Comparison of ENCODE assay signal across 8 mouse cellular contexts in genomic region chr10:61146807-61147156, GRCm38 (mm10). TPM values are rescaled to one million over a fixed set of nuclear protein-coding genes. Genes with fewer than 3 reads are reported as not detected.
DNase-seq lines count a peak whose midpoint lies in the region; ATAC-seq and TF ChIP-seq lines count a peak whose summit lies in the region.

No protein-coding gene starts in this region.

- no peaks in the 10 kb centered on the region for H3K27me3 ChIP-seq in heart, embryonic 12.5 days (replicated peaks)
- no peaks in the 10 kb centered on the region; the same call in 1 of the 2 replicates for H3K27me3 ChIP-seq in liver, embryonic 12.5 days (replicated peaks)
- no peaks in the 10 kb centered on the region for H3K27me3 ChIP-seq in myocyte (ENCODE audit: control insufficient read depth, insufficient read depth, insufficient read length)

- peak overlapping the region; percentile 96 for H3ac ChIP-seq in myocyte (ENCODE audit: control insufficient read depth, insufficient read length)

- H3K36me3 ChIP-seq in heart, embryonic 12.5 days, result 0 out of 2 replicates have a peak, but pooled peaks cover 2% of the 10 kb centered on the region
- no peaks in the 10 kb centered on the region for H3K36me3 ChIP-seq in liver, embryonic 12.5 days
- H3K36me3 ChIP-seq in myocyte (ENCODE audit: control insufficient read depth, insufficient read depth), result peaks cover 9% of the 10 kb centered on the region

- H3K4me2 ChIP-seq in heart, embryonic 12.5 days, result peak overlapping the region; percentile 100
- peak overlapping the region; percentile 100 for H3K4me2 ChIP-seq in liver, embryonic 12.5 days
- H3K4me2 ChIP-seq in myocyte (ENCODE audit: low read depth), result peak overlapping the region; percentile 70

- H3K9ac ChIP-seq in heart, embryonic 12.5 days, result peak overlapping the region; percentile 92
- peak overlapping the region; percentile 85 for H3K9ac ChIP-seq in liver, embryonic 12.5 days

- ATAC-seq in heart, embryonic 12.5 days (ENCODE audit: insufficient number of reproducible peaks, low FRiP score), result no peak; the same call in 1 of the 2 replicates
- no peak; the same call in 1 of the 2 replicates for ATAC-seq in liver, embryonic 12.5 days

- peak; percentile 36 for DNase-seq in cerebellum, adult 11-12 months
- DNase-seq in cerebellum, adult 11 months, result no peak
- DNase-seq in ovary, postnatal 14 days (ENCODE audit: low spot score), result peak; percentile 21
- no peak for DNase-seq in ovary, postnatal 36 days (ENCODE audit: low spot score)
- DNase-seq in thymus, postnatal 36 days, result peak; percentile 38 to 53

- peak overlapping the region; percentile 94 for H3K27ac ChIP-seq in heart, embryonic 12.5 days (ENCODE audit: poor library complexity, severe bottlenecking)
- peak overlapping the region; percentile 87 for H3K27ac ChIP-seq in liver, embryonic 12.5 days

- 1% methylated on average over 14 of the region's 14 CpGs for WGBS in heart, embryonic 12.5 days
- under 1% methylated on average over 14 of the region's 14 CpGs for WGBS in liver, embryonic 12.5 days (ENCODE audit: insufficient replicate concordance)

- H3K4me3 ChIP-seq in heart, embryonic 12.5 days, result peak overlapping the region; percentile 72
- H3K4me3 ChIP-seq in liver, embryonic 12.5 days, result peak overlapping the region; percentile 81
- peak overlapping the region; percentile 77 for H3K4me3 ChIP-seq in myocyte

- no peak for TF ChIP-seq POLR2A in myocyte (IDR thresholded peaks at IDR 0.05; ENCODE audit: insufficient read length, low read depth)

- H3K79me2 ChIP-seq in myocyte (ENCODE audit: control insufficient read depth, insufficient read depth), result peaks cover 35% of the 10 kb centered on the region

- no peaks in the 10 kb centered on the region for H3K9me3 ChIP-seq in heart, embryonic 12.5 days (replicated peaks)
- no peaks in the 10 kb centered on the region for H3K9me3 ChIP-seq in liver, embryonic 12.5 days (replicated peaks)

- H3K4me1 ChIP-seq in heart, embryonic 12.5 days (replicated peaks), result peaks cover 5% of the 10 kb centered on the region
- peaks cover 58% of the 10 kb centered on the region for H3K4me1 ChIP-seq in liver, embryonic 12.5 days

TF ChIP-seq in myocyte, 11 proteins besides CTCF, POLR2A, EP300 and RAD21:
- TF ChIP-seq MAX (IDR thresholded peaks at IDR 0.05; ENCODE audit: low read depth), result no peak
- TF ChIP-seq CEBPB (IDR thresholded peaks at IDR 0.05; ENCODE audit: insufficient read depth, poor library complexity, severe bottlenecking), result no peak
- TF ChIP-seq TCF12 (IDR thresholded peaks at IDR 0.05; ENCODE audit: insufficient read depth, poor library complexity, severe bottlenecking), result no peak
- TF ChIP-seq E2F4 (IDR thresholded peaks at IDR 0.05; ENCODE audit: insufficient read depth), result no peak

RNA-seq across cellular contexts. Expression of gene Sgpl1, which starts 0.7 kb away (rescaled TPM):
- 37.0 and 39.1 TPM in 2 replicates for polyA plus RNA-seq in heart, embryonic 12.5 days (2016; fragmentation: Nextera tagmentation; extraction: Ambion mirVana)
- 18.5 and 18.6 TPM in 2 replicates for polyA plus RNA-seq in liver, embryonic 12.5 days (2016; fragmentation: Nextera tagmentation; extraction: Ambion mirVana)
- polyA plus RNA-seq in myocyte (2012; fragmentation: generic; extraction: Trizol), result 42.6 TPM

RNA-seq across cellular contexts. Expression of gene Tbata, which starts 25.0 kb away (rescaled TPM):
- not detected in 2 replicates for polyA plus RNA-seq in heart, embryonic 12.5 days (2016; fragmentation: Nextera tagmentation; extraction: Ambion mirVana)
- not detected in 2 replicates for polyA plus RNA-seq in liver, embryonic 12.5 days (2016; fragmentation: Nextera tagmentation; extraction: Ambion mirVana)
- polyA plus RNA-seq in myocyte (2012; fragmentation: generic; extraction: Trizol), result not detected

RNA-seq across cellular contexts. Expression of gene Pcbd1, which starts 57.7 kb away (rescaled TPM):
- polyA plus RNA-seq in heart, embryonic 12.5 days (2016; fragmentation: Nextera tagmentation; extraction: Ambion mirVana), result 68.6 and 69.1 TPM in 2 replicates
- polyA plus RNA-seq in liver, embryonic 12.5 days (2016; fragmentation: Nextera tagmentation; extraction: Ambion mirVana), result 123 and 125 TPM in 2 replicates
- 2.9 TPM for polyA plus RNA-seq in myocyte (2012; fragmentation: generic; extraction: Trizol)

Comparison
In these comparisons a context has a peak if more than half of its experiments do, and no peak if none do; other contexts are left out.
1. DNase-seq: peak in cerebellum, adult 11-12 months (single experiment), ovary, postnatal 14 days (single experiment) and thymus, postnatal 36 days (2 of 2); none in cerebellum, adult 11 months (single experiment) and ovary, postnatal 36 days (single experiment).
2. RNA of gene Pcbd1, which starts 57.7 kb away (polyA plus RNA-seq): 123 to 125 TPM in liver, embryonic 12.5 days and 68.6 to 69.1 TPM in heart, embryonic 12.5 days; 2.9 TPM in myocyte (single experiment); every median in the first group is over 10 times any median in the second.
3. Peak in every context shown above with its lines, with median percentiles within 50 percentile points of each other: H3K4me2 ChIP-seq and H3K4me3 ChIP-seq.